Mouse (Mus musculus) neural tube, embryonic 14.5 days (tissue): ENCODE results near the gene Smg6. TPM values are rescaled to one million over a fixed set of nuclear protein-coding genes. Genes with fewer than 3 reads are reported as not detected.
"Not testable (repeated sequence)": the region's sequence is repeated elsewhere in the genome, so short reads cannot be mapped to it uniquely, and the experiment has no call there.

Experiments used
- ATAC-seq: fragments of 200-750 bp; cut with Nextera tagmentation; 2 replicates; pipeline ENCODE4 v1.8.0; 2017; ENCODE audit warnings: low read depth, mild to moderate bottlenecking, moderate TSS enrichment, moderate library complexity
- H3K27ac ChIP-seq: fragments of 300-500 bp; sonication (generic); 2 replicates; pipeline ENCODE4 v1.5.1; 2014; ENCODE audit warnings: low read depth, mild to moderate bottlenecking, control low read depth, low read length, moderate library complexity, mixed read lengths
- H3K27me3 ChIP-seq: fragments of 300-500 bp; sonication (generic); 2 replicates; pipeline ENCODE4 v1.6.1; 2014; ENCODE audit warnings: low read length; ENCODE audit not compliant: control insufficient read depth, insufficient read depth
- H3K36me3 ChIP-seq: fragments of 300-500 bp; sonication (generic); 2 replicates; pipeline ENCODE4 v1.6.1; 2014; ENCODE audit warnings: low read length, mixed read lengths; ENCODE audit not compliant: control insufficient read depth, insufficient read depth
- H3K4me1 ChIP-seq: fragments of 300-500 bp; sonication (generic); 2 replicates; pipeline ENCODE4 v1.6.1; 2014; ENCODE audit warnings: low read length; ENCODE audit not compliant: control insufficient read depth, insufficient read depth
- H3K4me2 ChIP-seq: fragments of 300-500 bp; sonication (generic); 2 replicates; pipeline ENCODE4 v1.6.1; 2014; ENCODE audit warnings: mild to moderate bottlenecking, low read depth, low read length, control low read depth
- H3K4me3 ChIP-seq: fragments of 300-500 bp; sonication (generic); 2 replicates; pipeline ENCODE4 v1.5.1; 2014; ENCODE audit warnings: low read depth, low read length, control low read depth, mixed read lengths
- H3K9ac ChIP-seq: fragments of 300-500 bp; sonication (generic); replicated peaks from 2 replicates; pipeline ENCODE4 v1.6.1; 2014; ENCODE audit warnings: low read depth, mild to moderate bottlenecking, control low read depth, low read length, mixed read lengths
- H3K9me3 ChIP-seq: fragments of 300-500 bp; sonication (generic); 2 replicates; pipeline ENCODE4 v1.6.1; 2016; ENCODE audit warnings: low read length; ENCODE audit not compliant: control insufficient read depth
- WGBS: fragments of 180-500 bp; shearing (Covaris S2); extraction: QIAGEN DNeasy Blood & Tissue Kit; methylation state at CpG from one replicate; pipeline ENCODE4 v1.1.7; 2014; 5-methylcytosine and 5-hydroxymethylcytosine counted together
- polyA plus RNA-seq: library from polyadenylated mRNA; unstranded; fragments of >200 nt; fragmentation: Nextera tagmentation; extraction: Ambion mirVana; gene quantifications from 2 replicates; pipeline ENCODE4 v1.2.1, GENCODE M21; 2014

Smg6 gene
- polyA plus RNA-seq, 1 experiment from 2014 or later = 13.7 TPM

GRCm38 (mm10) chr11:75174574-75174973 lies 249.0 kb downstream of the Smg6 start:
- not testable (repeated sequence) for ATAC-seq, H3K4me2 ChIP-seq, H3K27ac ChIP-seq, H3K27me3 ChIP-seq, H3K9ac ChIP-seq, H3K4me3 ChIP-seq, H3K36me3 ChIP-seq, H3K9me3 ChIP-seq
- WGBS = 76% methylated on average over 6 of the region's 6 CpGs
- peaks cover 29% of the 10 kb centered on the region; the same call in 1 of the 2 replicates for H3K4me1 ChIP-seq

- 49% methylated on average over 12 of the region's 12 CpGs for WGBS
These were observed 252.4 kb downstream of the Smg6 start for GRCm38 (mm10) chr11:75178011-75178410.

DNA sequence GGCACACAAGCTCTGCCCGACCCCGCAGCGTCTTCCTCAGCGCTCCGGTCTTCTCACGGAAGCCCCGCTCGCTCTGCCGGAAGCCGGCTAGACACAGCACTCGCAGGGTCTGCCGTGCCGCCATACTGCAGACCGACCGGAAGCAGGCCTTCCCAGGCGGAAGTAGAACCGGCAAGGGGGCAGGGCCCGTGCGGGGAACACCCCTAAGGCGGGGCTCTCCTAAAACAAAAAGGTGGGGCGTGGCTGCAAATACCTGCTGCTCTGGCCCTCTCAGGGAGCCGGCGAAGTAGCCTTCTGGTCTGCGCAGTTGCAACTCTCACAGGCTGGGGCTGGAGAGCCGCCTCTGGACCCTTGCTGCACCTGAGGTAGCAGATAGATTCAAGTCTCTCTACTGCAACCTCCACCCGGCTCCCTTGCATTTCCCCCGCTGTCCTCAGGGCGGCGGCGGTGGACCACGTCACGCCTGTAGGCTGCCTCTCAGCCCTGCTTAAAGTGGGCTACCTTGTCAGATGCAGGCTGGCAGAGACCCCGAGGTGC lies 253.1 kb downstream of the Smg6 start, which contains the start of gene Ovca2:
Gene Ovca2, minus strand, starts transcription at position 164 of the 537 bp plus-strand sequence.
- no peaks in the 10 kb centered on the region for H3K27me3 ChIP-seq
- H3K4me1 ChIP-seq = peaks cover 18% of the 10 kb centered on the region; the same call in 1 of the 2 replicates
- H3K27ac ChIP-seq = peak within 1 kb of the TSS; percentile 83
- peak within 1 kb of the TSS; percentile 65 for H3K9ac ChIP-seq
- peak within 1 kb of the TSS; percentile 97 for H3K4me2 ChIP-seq
- ATAC-seq = peak; percentile 95
- under 1% methylated on average over 33 of the region's 33 CpGs for WGBS
- H3K9me3 ChIP-seq = no peaks in the 10 kb centered on the region
- 0 out of 2 replicates have a peak, but pooled peaks cover 3% of the 10 kb centered on the region for H3K36me3 ChIP-seq
- peak within 1 kb of the TSS; percentile 75 for H3K4me3 ChIP-seq

More at GRCm38 (mm10) chr11:75178011-75178410, 252.4 kb downstream of the Smg6 start:
- H3K27ac ChIP-seq = peak overlapping the region; percentile 83; the same call in 1 of the 2 replicates
- no peak for ATAC-seq
- peaks cover 18% of the 10 kb centered on the region; the same call in 1 of the 2 replicates for H3K4me1 ChIP-seq
- H3K4me2 ChIP-seq = peak overlapping the region; percentile 97
- peak overlapping the region; percentile 65 for H3K9ac ChIP-seq
- no peaks in the 10 kb centered on the region for H3K9me3 ChIP-seq
- peaks cover under 1% of the 10 kb centered on the region; the same call in 1 of the 2 replicates for H3K27me3 ChIP-seq
- H3K4me3 ChIP-seq = peak overlapping the region; percentile 75
- H3K36me3 ChIP-seq = 0 out of 2 replicates have a peak, but pooled peaks cover 3% of the 10 kb centered on the region

GRCm38 (mm10) chr11:75183917-75184570 lies 258.4 kb downstream of the Smg6 start:
- Histone ChIP-seq H3K4me1 (peaks cover 12% of the 10 kb centered on the region), H3K27ac (no peak overlapping the region), H3K27me3 (no peaks in the 10 kb centered on the region), H3K9ac (no peak overlapping the region), H3K36me3 (0 out of 2 replicates have a peak, but pooled peaks cover 3% of the 10 kb centered on the region), H3K9me3 (no peaks in the 10 kb centered on the region), H3K4me2 (no peak overlapping the region), H3K4me3 (no peak overlapping the region)
- WGBS = 88% methylated on average over 2 of the region's 2 CpGs
- ATAC-seq = no peak

GRCm38 (mm10) chr11:75184573-75184972 lies 258.9 kb downstream of the Smg6 start:
- WGBS = 90% methylated on average over 5 of the region's 5 CpGs
- no peak overlapping the region for H3K4me3 ChIP-seq
- H3K9me3 ChIP-seq = no peaks in the 10 kb centered on the region
- no peaks in the 10 kb centered on the region for H3K27me3 ChIP-seq
- ATAC-seq = no peak
- H3K27ac ChIP-seq = no peak overlapping the region
- H3K4me2 ChIP-seq = no peak overlapping the region
- H3K9ac ChIP-seq = no peak overlapping the region
- peaks cover 15% of the 10 kb centered on the region for H3K4me1 ChIP-seq
- H3K36me3 ChIP-seq = 0 out of 2 replicates have a peak, but pooled peaks cover 3% of the 10 kb centered on the region

- no peak overlapping the region for H3K4me2 ChIP-seq
- H3K27me3 ChIP-seq = no peaks in the 10 kb centered on the region
- H3K9me3 ChIP-seq = no peaks in the 10 kb centered on the region
- no peak for ATAC-seq
- no peak overlapping the region for H3K27ac ChIP-seq
- H3K4me3 ChIP-seq = no peak overlapping the region
- H3K9ac ChIP-seq = no peak overlapping the region
- WGBS = 38% methylated on average over 2 of the region's 2 CpGs
- H3K36me3 ChIP-seq = 0 out of 2 replicates have a peak, but pooled peaks cover 3% of the 10 kb centered on the region
- peaks cover 17% of the 10 kb centered on the region for H3K4me1 ChIP-seq
These were observed 259.4 kb downstream of the Smg6 start for GRCm38 (mm10) chr11:75184986-75185385.

- WGBS = under 1% methylated on average over 22 of the region's 22 CpGs
- peaks cover 14% of the 10 kb centered on the region for H3K27me3 ChIP-seq
- H3K36me3 ChIP-seq = no peaks in the 10 kb centered on the region
- H3K4me2 ChIP-seq = peak overlapping the region; percentile 92
- 0 out of 2 replicates have a peak overlapping the region, but pooled peaks have one; percentile 5 for H3K27ac ChIP-seq
- H3K4me1 ChIP-seq = peaks cover 22% of the 10 kb centered on the region
- no peaks in the 10 kb centered on the region for H3K9me3 ChIP-seq
- H3K4me3 ChIP-seq = peak overlapping the region; percentile 79
- peak overlapping the region; percentile 64 for H3K9ac ChIP-seq
- ATAC-seq = peak; percentile 4; the same call in 1 of the 2 replicates
These were observed 264.2 kb downstream of the Smg6 start for GRCm38 (mm10) chr11:75189713-75190370.

GRCm38 (mm10) chr11:75190371-75190724 lies 264.7 kb downstream of the Smg6 start:
- ATAC-seq = peak; percentile 82
- H3K27ac ChIP-seq = 0 out of 2 replicates have a peak overlapping the region, but pooled peaks have one; percentile 5

More at GRCm38 (mm10) chr11:75190371-75190724, 264.7 kb downstream of the Smg6 start:
- H3K27me3 ChIP-seq = peaks cover 20% of the 10 kb centered on the region
- peak overlapping the region; percentile 64 for H3K9ac ChIP-seq
- under 1% methylated on average over 23 of the region's 24 CpGs for whole genome bisulfite sequencing
- no peaks in the 10 kb centered on the region for H3K36me3 ChIP-seq
- no peaks in the 10 kb centered on the region for H3K9me3 ChIP-seq
- H3K4me3 ChIP-seq = peak overlapping the region; percentile 79
- peak overlapping the region; percentile 92 for H3K4me2 ChIP-seq
- peaks cover 24% of the 10 kb centered on the region for H3K4me1 ChIP-seq
